Mouse (Mus musculus): ENCODE data around the gene Znrd1as.

Gene Znrd1as

DNA sequence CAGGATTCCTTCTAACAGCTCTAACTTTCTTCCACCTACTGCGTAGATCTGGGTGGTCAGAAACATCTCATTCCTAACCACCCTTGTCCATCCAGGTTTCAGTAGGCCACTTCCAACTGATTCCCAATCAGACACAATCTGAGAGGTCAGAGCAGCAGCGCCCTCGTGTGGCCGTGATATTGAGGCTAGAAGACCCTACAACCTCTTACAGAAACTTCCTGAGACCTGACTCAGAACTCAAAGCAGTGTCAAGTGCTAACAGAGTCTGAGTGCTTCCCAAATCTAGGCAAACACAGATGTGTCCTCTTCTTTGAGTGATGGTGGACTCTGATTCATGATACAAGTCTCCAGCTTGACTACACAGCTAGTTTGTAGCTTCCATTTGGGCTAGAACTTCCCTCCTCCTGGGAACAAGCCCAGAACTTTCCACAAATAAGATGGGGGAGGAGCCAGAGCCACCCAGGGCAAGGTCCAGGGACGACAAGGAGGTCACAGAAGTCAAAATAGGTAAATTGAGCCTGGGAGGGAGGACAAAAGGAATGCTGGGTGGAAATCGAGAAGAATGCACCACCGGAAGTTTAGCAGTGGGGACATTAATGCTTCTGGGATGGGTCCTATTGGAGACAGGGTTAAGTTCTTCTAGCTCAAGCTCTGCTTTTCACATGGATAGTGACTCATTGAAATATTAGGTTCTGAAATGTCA, 38.8 kb downstream of the Znrd1as start:
- peak; percentile 24 to 68 for DNase-seq

GRCm38 (mm10) chr17:36998477-36998876, 40.1 kb downstream of the Znrd1as start:
- no peak for DNase-seq

DNA sequence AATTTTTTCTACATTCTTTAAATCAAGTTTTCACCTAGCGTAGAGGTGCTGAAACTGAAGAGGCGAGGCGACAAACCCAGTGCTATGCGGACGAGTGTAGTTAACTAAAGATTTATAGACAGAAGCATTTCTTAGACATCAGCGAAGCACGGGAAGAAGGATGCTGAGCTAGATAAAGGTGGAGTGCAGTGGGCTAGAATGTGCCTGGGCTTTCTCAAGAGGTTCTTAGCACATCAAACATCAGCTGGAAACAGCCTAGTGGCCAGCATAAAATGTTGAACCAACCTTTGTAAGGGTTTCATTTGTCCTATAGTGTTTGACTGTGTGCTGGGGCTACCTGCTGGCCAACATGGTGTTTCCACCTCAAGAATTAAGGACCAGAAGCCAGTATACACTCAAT, 42.5 kb downstream of the Znrd1as start, which contains the start of gene Zfp57:
Zfp57 (plus strand) TSS at position 301 of the 400 bp plus-strand sequence.
- no peak for DNase-seq

- no peak for DNase-seq
These were observed 44.3 kb downstream of the Znrd1as start for GRCm38 (mm10) chr17:37002364-37003330.

- DNase-seq = no peak
These were observed 45.0 kb downstream of the Znrd1as start for GRCm38 (mm10) chr17:37003366-37003765.

GRCm38 (mm10) chr17:37008161-37008560, 49.8 kb downstream of the Znrd1as start:
- no peak for DNase-seq

- no peak for DNase-seq
These were observed 51.2 kb downstream of the Znrd1as start for GRCm38 (mm10) chr17:37009460-37010042.

DNA sequence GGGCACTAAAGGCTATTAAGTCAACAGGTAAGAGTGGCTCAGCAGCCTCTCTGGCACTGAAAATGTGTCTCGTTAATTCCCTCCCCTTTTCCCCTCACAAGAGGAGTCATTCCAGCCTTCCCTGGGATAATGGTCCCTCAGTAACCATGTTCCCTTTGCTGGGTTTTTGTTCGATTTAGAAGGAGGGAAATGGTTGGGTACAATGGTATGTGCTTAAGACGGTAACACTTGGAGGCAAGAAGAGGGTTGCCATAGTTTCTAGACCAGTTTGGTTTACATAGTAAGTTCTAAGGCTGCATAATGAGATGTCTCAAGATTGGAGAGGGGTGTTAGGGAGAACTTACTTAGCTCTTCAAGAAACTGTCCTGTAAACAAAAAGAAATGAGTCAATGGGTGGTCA, 53.3 kb downstream of the Znrd1as start:
- DNase-seq = no peak

DNA sequence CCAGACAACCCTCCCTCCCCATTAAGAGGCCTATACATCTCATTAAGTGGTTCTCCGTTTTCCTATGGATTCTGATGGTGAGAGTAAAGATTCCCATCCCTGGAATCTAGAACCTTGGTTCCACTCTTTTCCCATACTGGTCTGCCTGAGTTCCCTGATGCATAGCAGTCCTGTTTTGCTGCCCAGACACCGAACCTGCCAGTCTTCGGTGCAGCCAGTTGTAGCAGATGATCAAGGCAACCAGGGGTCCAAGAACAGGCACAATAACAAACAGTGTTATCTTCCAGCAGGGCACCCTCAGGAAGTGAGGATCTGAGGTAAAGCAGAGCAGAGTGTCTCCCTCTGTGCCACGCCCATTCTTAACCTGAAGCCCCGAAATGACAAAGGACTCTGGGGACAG, 53.7 kb downstream of the Znrd1as start:
- DNase-seq = no peak
